Mouse (Mus musculus) MEL (cell line): ENCODE data around the gene Fam222a.

Source experiments
- CTCF ChIP-seq, 3 experiments: IDR thresholded peaks in 2 of 3; conservative IDR thresholded peaks in 1 of 3; 2 replicates each; pipeline ENCODE4 v1.5.1; 2011 to 2012; ENCODE audit warnings: low read length in 3 of 3, low read depth in 2 of 3, mild to moderate bottlenecking in 2 of 3, improper control_type of control experiment in 1 of 3, inconsistent platforms in 1 of 3, mixed read lengths in 1 of 3, moderate library complexity in 1 of 3; ENCODE audit not compliant: control insufficient read depth in 1 of 3, insufficient read depth in 1 of 3, poor library complexity in 1 of 3, severe bottlenecking in 1 of 3
- GABPA ChIP-seq: IDR thresholded peaks from 2 replicates; pipeline ENCODE4 v1.6.1; 2012; ENCODE audit warnings: low read depth, mild to moderate bottlenecking, inconsistent platforms, low read length, improper control_type of control experiment, moderate library complexity
- HCFC1 ChIP-seq: IDR thresholded peaks from 2 replicates; pipeline ENCODE4 v1.6.1; 2012; ENCODE audit warnings: low read depth, mild to moderate bottlenecking, inconsistent platforms, low read length, improper control_type of control experiment, moderate library complexity
- MXI1 ChIP-seq: IDR thresholded peaks from 2 replicates; pipeline ENCODE4 v1.6.1; 2011; ENCODE audit warnings: mild to moderate bottlenecking, low read depth, low read length, improper control_type of control experiment
- POLR2A ChIP-seq, 2 experiments: IDR thresholded peaks; 2 replicates each; pipeline ENCODE4 v1.6.1; 2011 to 2012; ENCODE audit warnings: low read length in 2 of 2, mild to moderate bottlenecking in 2 of 2, control low read depth in 1 of 2, improper control_type of control experiment in 1 of 2, low read depth in 1 of 2, moderate library complexity in 1 of 2; ENCODE audit not compliant: control insufficient read depth in 1 of 2, insufficient read depth in 1 of 2, poor library complexity in 1 of 2
- SIN3A ChIP-seq: IDR thresholded peaks from 2 replicates; pipeline ENCODE4 v1.6.1; 2012; ENCODE audit warnings: low read length, improper control_type of control experiment, inconsistent platforms
- UBTF ChIP-seq: IDR thresholded peaks from 2 replicates; pipeline ENCODE4 v1.6.1; 2012; ENCODE audit warnings: low read depth, mild to moderate bottlenecking, inconsistent platforms, low read length, improper control_type of control experiment, moderate library complexity, borderline replicate concordance; ENCODE audit not compliant: insufficient read depth

DNA sequence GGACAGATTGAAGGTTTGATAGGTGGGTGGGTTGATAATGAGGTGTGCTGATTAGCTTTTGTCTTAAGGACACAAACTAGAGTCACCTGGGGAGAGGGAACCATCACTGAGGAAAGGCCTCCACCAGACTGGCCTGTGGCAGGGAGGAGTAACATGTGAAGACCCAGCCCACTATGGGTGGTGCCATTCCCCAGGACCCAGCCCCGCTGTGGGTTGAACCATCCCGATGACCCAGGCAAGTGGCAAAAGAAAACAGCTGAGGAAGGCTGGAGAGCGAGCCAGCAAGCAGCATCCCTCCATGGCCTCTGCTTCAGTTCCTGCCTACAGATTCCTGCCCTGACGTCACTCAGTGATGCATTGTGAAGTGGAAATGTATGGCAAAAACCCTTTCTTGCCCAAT lies 23.6 kb upstream of the Fam222a start:
- TF ChIP-seq HCFC1 (no peak), MXI1 (no peak), GABPA (no peak), CTCF (IDR thresholded peaks at IDR 0.05 in 2 of 3, conservative IDR thresholded peaks at IDR 0.05 in 1 of 3; ENCODE audit: control insufficient read depth in 1 of 3, insufficient read depth in 1 of 3, low read depth in 2 of 3, low read length in 3 of 3, poor library complexity in 1 of 3, severe bottlenecking in 1 of 3) (no peak), UBTF (no peak), POLR2A (IDR thresholded peaks at IDR 0.05; ENCODE audit: control insufficient read depth in 1 of 2, insufficient read depth in 1 of 2, low read depth in 1 of 2, low read length in 2 of 2, poor library complexity in 1 of 2) (no peak), SIN3A (no peak)
